Mouse (Mus musculus) embryonic stem cell, embryonic (primary cell): ENCODE measurements around the gene Clpb.

ENCODE experiments used
- CTCF ChIA-PET, 4 experiments: fragments of 300-600 bp in 2 of 4; fragments of 350-600 bp in 2 of 4; sonication (Branson Sonifier 250); formaldehyde crosslinking; loops; one replicate each; lab custom pipeline; 2022; ENCODE audit warnings: inconsistent platforms in 2 of 4; lab: Charles Lee
- POLR2A ChIA-PET, 4 experiments: fragments of 300-600 bp in 2 of 4; fragments of 350-600 bp in 2 of 4; sonication (Branson Sonifier 250); formaldehyde crosslinking; loops; one replicate each; lab custom pipeline; 2022; ENCODE audit warnings: antibody characterized with exemption in 4 of 4, inconsistent platforms in 1 of 4; lab: Charles Lee

Gene Clpb

GRCm38 (mm10) chr7:101737735-101738134 lies 74.3 kb downstream of the Clpb start:
- CTCF ChIA-PET = no interaction called here

GRCm38 (mm10) chr7:101739602-101740001 lies 76.2 kb downstream of the Clpb start:
- CTCF ChIA-PET = interaction anchor here in 1 of 4 experiments (0.6 kb wide), 1 partner anchor 68 kb away, joined by 3 read pairs; no protein-coding TSS in a partner anchor
- POLR2A ChIA-PET = interaction anchor here in 1 of 4 experiments (0.8 to 1.5 kb wide), 2 partner anchors 9 to 76 kb away, joined by 3 to 4 read pairs; partner anchors contain the start of gene Clpb

More at GRCm38 (mm10) chr7:101737735-101738134, 74.3 kb downstream of the Clpb start:
- POLR2A ChIA-PET = interaction anchor here in 1 of 4 experiments (1.3 to 1.8 kb wide), 2 partner anchors 37 to 55 kb away, joined by 3 read pairs; no protein-coding TSS in a partner anchor

- CTCF ChIA-PET = no interaction called here
These were observed 80.1 kb downstream of the Clpb start for GRCm38 (mm10) chr7:101743487-101743886.

GRCm38 (mm10) chr7:101746559-101747334 lies 83.3 kb downstream of the Clpb start:
- POLR2A ChIA-PET = interaction anchor here in 1 of 4 experiments (1.4 kb wide), 1 partner anchor 23 kb away, joined by 3 read pairs; no protein-coding TSS in a partner anchor

More at GRCm38 (mm10) chr7:101743487-101743886, 80.1 kb downstream of the Clpb start:
- POLR2A ChIA-PET = no interaction called here

GRCm38 (mm10) chr7:101750268-101750667 lies 86.8 kb downstream of the Clpb start:
- ChIA-PET CTCF (no interaction called here), POLR2A (interaction anchor here in 1 of 4 experiments (0.6 to 0.7 kb wide), 2 partner anchors 12 to 37 kb away, joined by 3 to 4 read pairs; no protein-coding TSS in a partner anchor)

More at GRCm38 (mm10) chr7:101746559-101747334, 83.3 kb downstream of the Clpb start:
- CTCF ChIA-PET = interaction anchor here in 1 of 4 experiments (0.7 kb wide), 1 partner anchor 803 kb away, joined by 3 read pairs; no protein-coding TSS in a partner anchor

- POLR2A ChIA-PET = interaction anchor here in 2 of 4 experiments (0.6 to 1.4 kb wide), 2 partner anchors 11 to 756 kb away, joined by 3 to 4 read pairs; no protein-coding TSS in a partner anchor
- CTCF ChIA-PET = no interaction called here
These were observed 88.9 kb downstream of the Clpb start for GRCm38 (mm10) chr7:101752346-101752745.

GRCm38 (mm10) chr7:101753492-101753891 lies 90.1 kb downstream of the Clpb start:
- ChIA-PET CTCF (interaction anchor here in 1 of 4 experiments (1.1 kb wide), 1 partner anchor 87 kb away, joined by 4 read pairs; no protein-coding TSS in a partner anchor), POLR2A (interaction anchor here in 2 of 4 experiments (0.8 to 1.3 kb wide), 3 partner anchors 10 to 14 kb away, joined by 3 read pairs; no protein-coding TSS in a partner anchor)

GRCm38 (mm10) chr7:101754416-101754815 lies 91.0 kb downstream of the Clpb start:
- POLR2A ChIA-PET = interaction anchor here in 2 of 4 experiments (0.6 to 1.2 kb wide), 4 partner anchors 10 to 89 kb away, joined by 3 read pairs; no protein-coding TSS in a partner anchor
- CTCF ChIA-PET = interaction anchor here in 1 of 4 experiments (1.1 kb wide), 1 partner anchor 88 kb away, joined by 4 read pairs; no protein-coding TSS in a partner anchor

- ChIA-PET CTCF (no interaction called here), POLR2A (interaction anchor here in 1 of 4 experiments (1.2 kb wide), 1 partner anchor 20 kb away, joined by 3 read pairs; no protein-coding TSS in a partner anchor)
These were observed 91.9 kb downstream of the Clpb start for GRCm38 (mm10) chr7:101755301-101755700.

GRCm38 (mm10) chr7:101761899-101762780 lies 98.7 kb downstream of the Clpb start:
- ChIA-PET POLR2A (interaction anchor here in 1 of 4 experiments (0.5 to 1.7 kb wide), 4 partner anchors 12 to 110 kb away, joined by 3 to 5 read pairs (median 3); no protein-coding TSS in a partner anchor), CTCF (interaction anchor here in 1 of 4 experiments (0.5 kb wide), 1 partner anchor 395 kb away, joined by 4 read pairs; no protein-coding TSS in a partner anchor)

GRCm38 (mm10) chr7:101767335-101767907 lies 104.0 kb downstream of the Clpb start:
- ChIA-PET CTCF (interaction anchor here in 1 of 4 experiments (0.6 to 1.3 kb wide), 2 partner anchors 88 to 340 kb away, joined by 5 to 6 read pairs; no protein-coding TSS in a partner anchor), POLR2A (interaction anchor here in 2 of 4 experiments (0.7 to 1.2 kb wide), 3 partner anchors 13 to 246 kb away, joined by 3 read pairs; no protein-coding TSS in a partner anchor)

GRCm38 (mm10) chr7:101770051-101770450 lies 106.6 kb downstream of the Clpb start:
- ChIA-PET POLR2A (interaction anchor here in 1 of 4 experiments (1.2 to 1.5 kb wide), 4 partner anchors 10 to 183 kb away, joined by 3 to 4 read pairs (median 3); no protein-coding TSS in a partner anchor), CTCF (interaction anchor here in 2 of 4 experiments (0.6 to 0.7 kb wide), 2 partner anchors 14 to 358 kb away, joined by 3 read pairs; no protein-coding TSS in a partner anchor)

- POLR2A ChIA-PET = no interaction called here
- CTCF ChIA-PET = no interaction called here
These were observed 108.2 kb downstream of the Clpb start for GRCm38 (mm10) chr7:101771604-101772003.

GRCm38 (mm10) chr7:101772687-101773086 lies 109.3 kb downstream of the Clpb start:
- ChIA-PET CTCF (no interaction called here), POLR2A (interaction anchor here in 1 of 4 experiments (1.0 kb wide), 1 partner anchor 88 kb away, joined by 3 read pairs; no protein-coding TSS in a partner anchor)

GRCm38 (mm10) chr7:101777053-101777452 lies 113.6 kb downstream of the Clpb start:
- ChIA-PET CTCF (no interaction called here), POLR2A (interaction anchor here in 3 of 4 experiments (0.5 to 1.5 kb wide), 5 partner anchors 9 to 423 kb away, joined by 3 to 4 read pairs (median 3); no protein-coding TSS in a partner anchor)

GRCm38 (mm10) chr7:101817861-101818401 lies 154.5 kb downstream of the Clpb start, which contains the start of gene Phox2a:
TSS of gene Phox2a (plus strand) at chr7:101818313.
- ChIA-PET POLR2A (interaction anchor here in 3 of 4 experiments (0.6 to 3.7 kb wide), 35 partner anchors 9 to 392 kb away, joined by 3 to 15 read pairs (median 4); partner anchors contain the start of genes Inppl1 (in 3 of the 3), Clpb (in 2 of the 3), Folr1 (in 2 of the 3) and Lamtor1 (in 1 of the 3)), CTCF (interaction anchor here (0.5 to 1.6 kb wide), 12 partner anchors 15 to 507 kb away, joined by 3 to 5 read pairs (median 4); partner anchors contain the start of gene Clpb (in 1 of the 4))
